Mouse (Mus musculus) adrenal gland, postnatal 14 days (tissue): ENCODE data around the gene Srd5a1. TPM values are rescaled to one million over a fixed set of nuclear protein-coding genes. Genes with fewer than 3 reads are reported as not detected.

Source experiments
- DNase-seq: peaks from one replicate; pipeline ENCODE4 v3.0.0; 2021; ENCODE audit warnings: mixed read lengths
- total RNA-seq: library from RNA; stranded (reverse); gene quantifications from 2 replicates; pipeline ENCODE4 v1.2.3, GENCODE M21; 2021

Gene Srd5a1
- total RNA-seq, 1 experiment from 2014 or later, result 18.2 TPM

GRCm38 (mm10) chr13:69538327-69538726, 72.9 kb downstream of the Srd5a1 start:
- peak; percentile 85 for DNase-seq

GRCm38 (mm10) chr13:69537366-69537765, 73.9 kb downstream of the Srd5a1 start:
- DNase-seq, result peak; percentile 71

- no peak for DNase-seq
These were observed 75.2 kb downstream of the Srd5a1 start for GRCm38 (mm10) chr13:69536021-69536420.

- DNase-seq, result peak; percentile 99
These were observed 76.3 kb downstream of the Srd5a1 start for GRCm38 (mm10) chr13:69534654-69535551.

- no peak for DNase-seq
These were observed 76.9 kb downstream of the Srd5a1 start, which contains the start of gene Tent4a for GRCm38 (mm10) chr13:69534334-69534653. Tent4a (minus strand) TSS chr13:69534617.

GRCm38 (mm10) chr13:69533405-69534333, 77.6 kb downstream of the Srd5a1 start, which contains the start of gene Nsun2:
Nsun2 (plus strand) TSS chr13:69533746.
- peak; percentile 68 for DNase-seq

GRCm38 (mm10) chr13:69532893-69533404, 78.3 kb downstream of the Srd5a1 start:
- no peak for DNase-seq

GRCm38 (mm10) chr13:69532101-69532892, 78.9 kb downstream of the Srd5a1 start:
- DNase-seq, result no peak

- no peak for DNase-seq
These were observed 79.8 kb downstream of the Srd5a1 start for GRCm38 (mm10) chr13:69531431-69531830.

GRCm38 (mm10) chr13:69530951-69531350, 80.3 kb downstream of the Srd5a1 start:
- DNase-seq, result no peak

- no peak for DNase-seq
These were observed 81.1 kb downstream of the Srd5a1 start for GRCm38 (mm10) chr13:69530156-69530555.

- DNase-seq, result no peak
These were observed 82.7 kb downstream of the Srd5a1 start for GRCm38 (mm10) chr13:69528531-69528930.

- no peak for DNase-seq
These were observed 85.4 kb downstream of the Srd5a1 start for GRCm38 (mm10) chr13:69525867-69526266.

GRCm38 (mm10) chr13:69524158-69524530, 87.1 kb downstream of the Srd5a1 start:
- no peak for DNase-seq

Other genes with a start within 250 kb of the Srd5a1 start
- 87.3 and 89.0 TPM in 2 replicates for gene Nsun2, start 77.7 kb downstream of the Srd5a1 start, total RNA-seq
- gene Tent4a, start 76.8 kb downstream of the Srd5a1 start, total RNA-seq, result 21.1 and 21.6 TPM in 2 replicates
- gene Ube2ql1, start 128.4 kb upstream of the Srd5a1 start, total RNA-seq, result 1.4 and 2.3 TPM in 2 replicates
- 55.0 and 57.0 TPM in 2 replicates for gene Med10, start 191.0 kb upstream of the Srd5a1 start, total RNA-seq